Mouse (Mus musculus) fat pad, adult 2 months (tissue): ENCODE measurements at regions not wholly inside any gene's neighbourhood (a gene's known extent, or its start where the extent isn't known, plus 50 kb on each side); places are given as distances from the start of the nearest gene placed in this dataset.
A peak's percentile ranks its signal among the peaks of the same experiment; 100 is the strongest.
"Not testable (repeated sequence)": the region's sequence is repeated elsewhere in the genome, so short reads cannot be mapped to it uniquely, and the experiment has no call there.

Experiments used
- DNase-seq: peaks from one replicate; pipeline ENCODE4 v3.0.0-alpha.2; 2011; ENCODE audit warnings: low read depth, low spot score; ENCODE audit errors: extremely low read depth

DNA sequence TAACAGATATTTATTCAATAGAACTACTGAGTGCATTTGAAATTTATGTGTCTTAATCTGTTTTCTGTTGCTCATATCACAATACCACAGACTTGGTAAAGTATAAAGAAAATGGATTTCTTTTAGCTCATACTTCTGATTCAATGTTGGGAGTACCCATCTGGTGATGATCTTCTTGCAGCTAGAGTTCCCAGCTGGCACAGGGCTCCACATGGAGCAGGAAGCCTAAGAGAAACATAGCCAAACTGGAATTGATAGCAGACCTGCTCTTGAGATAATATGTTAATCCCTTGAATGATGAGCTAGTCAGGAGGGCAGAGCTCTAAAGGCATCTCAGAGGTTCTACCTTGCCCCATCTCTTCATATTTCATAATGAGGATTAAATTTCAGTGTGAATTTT, 97.9 kb upstream of the Mpdz start:
- DNase-seq: no peak

DNA sequence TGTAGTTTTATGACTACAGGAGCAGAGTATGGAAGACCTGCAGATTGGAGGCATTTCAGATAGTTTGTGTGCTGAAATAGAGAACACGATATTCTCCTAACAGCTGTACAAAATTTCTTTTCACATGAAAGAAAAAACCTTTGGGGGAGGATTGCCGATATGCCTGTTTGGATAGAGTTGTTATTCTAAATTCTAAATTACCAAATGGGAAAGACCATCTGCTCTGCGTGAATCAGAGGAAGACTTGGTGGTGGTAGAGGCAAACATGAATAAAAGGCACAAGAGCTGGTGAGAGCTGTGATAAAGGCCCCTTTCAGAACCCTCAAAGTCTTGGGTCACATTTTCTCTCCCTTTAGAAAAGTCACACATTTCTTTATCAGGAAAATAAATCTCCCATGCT, 96.9 kb upstream of the Mpdz start:
- no peak for DNase-seq

DNA sequence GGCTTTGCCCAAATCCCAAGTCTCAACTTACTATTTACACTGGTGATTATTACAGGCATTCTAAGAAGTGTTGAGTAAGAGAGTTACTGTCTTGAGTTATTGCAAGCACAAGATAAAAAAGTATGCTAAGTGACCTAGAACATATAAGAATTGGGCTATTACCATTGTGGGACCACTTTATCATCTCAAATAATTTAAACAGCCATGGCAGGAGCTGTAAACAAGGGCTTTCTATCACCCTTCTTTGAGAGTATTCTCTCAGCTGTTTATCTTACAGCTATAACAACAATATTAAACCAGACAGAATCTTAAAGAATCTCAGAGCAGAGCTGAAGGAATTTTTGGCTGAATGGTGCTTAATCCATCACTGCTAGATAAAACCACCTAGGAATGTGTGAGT, 94.2 kb upstream of the Mpdz start:
- DNase-seq: no peak

DNA sequence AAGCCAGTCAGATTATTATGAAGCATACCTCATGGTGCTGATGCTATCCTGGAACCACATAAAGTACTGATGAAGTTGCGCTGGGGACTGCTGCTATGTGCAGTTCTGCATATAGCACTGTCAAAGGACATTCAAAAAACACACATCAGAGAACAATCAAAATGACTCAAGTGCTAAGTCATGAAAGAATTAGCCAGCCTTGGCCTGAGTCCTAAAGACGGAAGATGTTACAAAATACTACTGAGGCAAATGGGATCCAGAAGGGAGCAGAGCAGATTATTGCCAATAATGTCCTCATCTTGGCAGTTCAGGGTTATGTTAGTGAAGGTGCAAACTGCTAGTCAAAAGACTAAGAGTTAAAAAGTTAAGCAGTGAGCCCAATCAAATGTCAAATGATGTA, 87.9 kb upstream of the Mpdz start:
- peak; percentile 39 for DNase-seq

- not testable (repeated sequence) for DNase-seq
Measured at GRCm38 (mm10) chr4:81519151-81519550, 76.5 kb upstream of the Mpdz start.

GRCm38 (mm10) chr4:81514547-81514946, 71.9 kb upstream of the Mpdz start:
- no peak for DNase-seq

- DNase-seq: no peak
Measured at GRCm38 (mm10) chr4:81512396-81512795, 69.8 kb upstream of the Mpdz start.

GRCm38 (mm10) chr4:81508776-81509175, 66.2 kb upstream of the Mpdz start:
- no peak for DNase-seq

- DNase-seq: no peak
Measured at GRCm38 (mm10) chr4:81506841-81507240, 64.2 kb upstream of the Mpdz start.

DNA sequence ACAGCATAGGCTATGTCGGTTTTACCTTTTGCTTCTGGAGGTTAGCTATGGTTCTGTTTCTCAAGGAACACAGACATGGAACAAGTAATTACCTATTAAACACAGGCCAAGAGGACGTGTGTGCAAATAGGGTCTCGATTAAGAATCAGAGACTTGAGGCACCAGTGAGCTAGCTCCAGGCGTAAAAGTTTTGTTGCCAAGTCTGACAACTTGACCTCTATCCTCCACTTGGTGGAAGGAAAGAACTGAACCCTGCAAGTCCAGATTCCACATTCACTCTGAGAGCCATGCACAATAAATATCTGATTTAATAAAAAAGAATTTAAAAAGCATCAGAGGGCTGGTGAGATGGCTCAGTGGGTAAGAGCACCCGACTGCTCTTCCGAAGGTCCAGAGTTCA, 63.7 kb upstream of the Mpdz start:
- no peak for DNase-seq

- DNase-seq: no peak
Measured at GRCm38 (mm10) chr4:81505096-81505495, 62.5 kb upstream of the Mpdz start.

DNA sequence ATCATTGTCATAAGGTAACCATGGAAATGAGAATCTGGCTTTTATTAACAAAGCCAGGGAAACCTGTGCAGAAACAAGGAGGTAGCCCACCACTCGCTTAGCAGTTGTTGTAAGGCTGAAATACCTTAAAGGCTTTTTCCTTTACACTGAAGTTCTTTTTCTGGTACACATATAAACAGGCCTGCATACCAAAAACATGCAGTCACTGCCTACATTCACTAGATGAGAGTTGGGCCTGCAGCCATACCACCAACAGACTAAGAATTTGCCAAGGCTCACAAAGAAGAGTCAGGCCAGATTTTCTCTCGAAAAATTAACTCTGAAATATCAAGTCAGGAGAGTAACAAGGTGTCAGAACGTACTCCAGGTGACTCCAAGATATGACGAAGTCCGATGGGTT, 61.3 kb upstream of the Mpdz start:
- no peak for DNase-seq

- no peak for DNase-seq
Measured at GRCm38 (mm10) chr4:81501802-81502201, 59.2 kb upstream of the Mpdz start.

DNA sequence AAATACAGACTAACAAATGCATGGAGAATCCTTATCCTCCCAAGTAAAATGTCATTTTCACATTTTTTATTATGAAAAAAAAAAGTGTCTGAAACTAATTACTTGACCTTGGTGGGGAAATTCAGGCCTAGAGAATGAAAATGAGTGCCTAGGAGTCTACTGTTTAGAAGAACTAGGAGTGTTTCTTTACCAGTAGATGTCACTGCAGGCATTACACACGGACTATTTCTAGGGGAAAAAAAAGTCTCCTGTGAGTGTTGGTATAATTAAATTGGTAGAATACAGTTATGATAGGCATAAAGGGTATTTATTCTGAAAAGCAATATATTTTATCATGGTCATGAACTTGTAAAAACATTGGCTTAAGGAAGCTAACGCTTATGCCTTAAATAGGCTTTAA, 55.5 kb upstream of the Mpdz start:
- no peak for DNase-seq

- no peak for DNase-seq
Measured at GRCm38 (mm10) chr4:81492811-81493210, 50.2 kb upstream of the Mpdz start.
